Comparison of ENCODE assay signal across 25 mouse cellular contexts in genomic region chr5:113031201-113031754, GRCm38 (mm10). TPM values are rescaled to one million over a fixed set of nuclear protein-coding genes. Genes with fewer than 3 reads are reported as not detected.
A peak's percentile ranks its signal among the peaks of the same experiment; 100 is the strongest.
DNase-seq lines count a peak whose midpoint lies in the region; ATAC-seq and TF ChIP-seq lines count a peak whose summit lies in the region.
"Had no signal": no experiment of that assay in that cellular context is flagged by ENCODE, and none has a peak within 500 bp of the region (broad histone marks: within the 10 kb centered on the region; RNA-seq: fewer than 3 reads in every experiment).

No protein-coding gene starts in this region.

- H3K9me3 ChIP-seq in limb, embryonic 13.5 days: no peaks in the 10 kb centered on the region
- no peaks in the 10 kb centered on the region for H3K9me3 ChIP-seq in limb, embryonic 10.5 days (replicated peaks)
- no peaks in the 10 kb centered on the region for H3K9me3 ChIP-seq in hindbrain, embryonic 15.5 days
- H3K9me3 ChIP-seq in midbrain, postnatal 0 days (ENCODE audit: low read length): no peaks in the 10 kb centered on the region
- H3K9me3 ChIP-seq: embryonic facial prominence, embryonic 15.5 days; neural tube, embryonic 12.5 days had no signal

- intact Hi-C loops in heart, postnatal 25 days (cut with DNase I): no loop called here

- H3K9ac ChIP-seq in limb, embryonic 13.5 days: no peak overlapping the region
- H3K9ac ChIP-seq in hindbrain, embryonic 15.5 days: no peak overlapping the region
- no peak overlapping the region for H3K9ac ChIP-seq in midbrain, postnatal 0 days (replicated peaks; ENCODE audit: low read length, poor library complexity, severe bottlenecking)
- H3K9ac ChIP-seq: embryonic facial prominence, embryonic 15.5 days; neural tube, embryonic 12.5 days had no signal

- no peak overlapping the region for H3K4me3 ChIP-seq in limb, embryonic 13.5 days
- no peak overlapping the region for H3K4me3 ChIP-seq in limb, embryonic 10.5 days
- H3K4me3 ChIP-seq in hindbrain, embryonic 15.5 days: no peak overlapping the region
- no peak overlapping the region for H3K4me3 ChIP-seq in midbrain, postnatal 0 days (ENCODE audit: low read depth, low read length)
- H3K4me3 ChIP-seq: embryonic facial prominence, embryonic 15.5 days; neural tube, embryonic 12.5 days had no signal

- H3K27ac ChIP-seq in limb, embryonic 13.5 days: 0 out of 2 replicates have a peak overlapping the region, but pooled peaks have one; percentile 28
- H3K27ac ChIP-seq in limb, embryonic 10.5 days: no peak overlapping the region
- peak overlapping the region; percentile 59 for H3K27ac ChIP-seq in hindbrain, embryonic 15.5 days (replicated peaks)
- H3K27ac ChIP-seq in midbrain, postnatal 0 days (ENCODE audit: low read depth, low read length): peak overlapping the region; percentile 47; the same call in 1 of the 2 replicates
- H3K27ac ChIP-seq: embryonic facial prominence, embryonic 15.5 days; neural tube, embryonic 12.5 days had no signal

- no peaks in the 10 kb centered on the region for H3K36me3 ChIP-seq in limb, embryonic 13.5 days
- no peaks in the 10 kb centered on the region for H3K36me3 ChIP-seq in limb, embryonic 10.5 days
- H3K36me3 ChIP-seq in hindbrain, embryonic 15.5 days: no peaks in the 10 kb centered on the region
- H3K36me3 ChIP-seq in midbrain, postnatal 0 days (ENCODE audit: insufficient read depth, low read length): no peaks in the 10 kb centered on the region
- H3K36me3 ChIP-seq: embryonic facial prominence, embryonic 15.5 days; G1E; neural tube, embryonic 12.5 days had no signal

- 0 out of 2 replicates have a peak, but pooled peaks have one; percentile 32 for ATAC-seq in cerebellum, adult (ENCODE audit: insufficient number of reproducible peaks, low FRiP score, low TSS enrichment)
- no peak for ATAC-seq in limb, embryonic 13.5 days (ENCODE audit: low FRiP score, low read depth)
- peak; percentile 67 for ATAC-seq in hindbrain, embryonic 15.5 days (ENCODE audit: low FRiP score, low read depth)
- ATAC-seq in midbrain, postnatal 0 days (ENCODE audit: low FRiP score): 0 out of 2 replicates have a peak, but pooled peaks have one; percentile 34
- ATAC-seq: CD4-positive, CD25-positive, alpha-beta regulatory T cell, adult 4 months had no signal

- TF ChIP-seq CTCF in midbrain, postnatal 0 days (IDR thresholded peaks at IDR 0.05): no peak

- WGBS in limb, embryonic 13.5 days: 55% methylated on average over 15 of the region's 15 CpGs
- 86% methylated on average over 15 of the region's 15 CpGs for WGBS in limb, embryonic 10.5 days
- 30% methylated on average over 15 of the region's 15 CpGs for WGBS in hindbrain, embryonic 15.5 days
- 26% methylated on average over 15 of the region's 15 CpGs for WGBS in midbrain, postnatal 0 days

- H3K27me3 ChIP-seq in limb, embryonic 13.5 days: no peaks in the 10 kb centered on the region
- H3K27me3 ChIP-seq in limb, embryonic 10.5 days (ENCODE audit: low read depth, poor library complexity, severe bottlenecking): no peaks in the 10 kb centered on the region
- no peaks in the 10 kb centered on the region for H3K27me3 ChIP-seq in hindbrain, embryonic 15.5 days
- H3K27me3 ChIP-seq in midbrain, postnatal 0 days (ENCODE audit: insufficient read depth, low read length): no peaks in the 10 kb centered on the region
- H3K27me3 ChIP-seq: embryonic facial prominence, embryonic 15.5 days had no signal

- H3K4me2 ChIP-seq in limb, embryonic 13.5 days (replicated peaks): no peak overlapping the region
- H3K4me2 ChIP-seq in hindbrain, embryonic 15.5 days: peak overlapping the region; percentile 16
- H3K4me2 ChIP-seq in midbrain, postnatal 0 days (ENCODE audit: low read depth, low read length, poor library complexity, severe bottlenecking): 0 out of 2 replicates have a peak overlapping the region, but pooled peaks have one; percentile 2
- H3K4me2 ChIP-seq: embryonic facial prominence, embryonic 15.5 days; liver, embryonic 11.5 days; neural tube, embryonic 12.5 days had no signal

- peaks cover 29% of the 10 kb centered on the region for H3K4me1 ChIP-seq in limb, embryonic 13.5 days
- H3K4me1 ChIP-seq in limb, embryonic 10.5 days: peaks cover 28% of the 10 kb centered on the region
- peaks cover 23% of the 10 kb centered on the region for H3K4me1 ChIP-seq in hindbrain, embryonic 15.5 days (replicated peaks)
- peaks cover 8% of the 10 kb centered on the region; the same call in 1 of the 2 replicates for H3K4me1 ChIP-seq in midbrain, postnatal 0 days (ENCODE audit: insufficient read depth, low read length)

- DNase-seq in cerebellum, adult 11-12 months: no peak
- no peak for DNase-seq in limb, embryonic 10.5 days (ENCODE audit: low spot score)
- DNase-seq in midbrain, postnatal 0 days (ENCODE audit: low spot score): peak; percentile 71
- no peak for DNase-seq in heart, postnatal 25 days (ENCODE audit: low spot score)
- DNase-seq in urinary bladder, postnatal 4 days (ENCODE audit: low spot score in 2 of 2): no peak
- DNase-seq: cerebellum, adult 18-20 months; gastrocnemius, postnatal 14 days; kidney, adult 2 months; kidney, postnatal 25 days; layer of hippocampus, adult 9-11 months; lung, adult 2 months; lung, postnatal 4 days; right cerebral cortex, postnatal 4 days; thymus, postnatal 36 days had no signal

RNA-seq across cellular contexts. Expression of gene Grk3, which starts 15.7 kb away (rescaled TPM):
- 13.2 and 14.0 TPM in 2 replicates for polyA plus RNA-seq in limb, embryonic 13.5 days (2015; fragmentation: Nextera tagmentation; extraction: Ambion mirVana)
- 3.9 and 7.4 TPM in 2 replicates for polyA plus RNA-seq in limb, embryonic 10.5 days (2016; fragmentation: Nextera tagmentation; extraction: Ambion mirVana)
- 24.3 and 24.6 TPM in 2 replicates for polyA plus RNA-seq in hindbrain, embryonic 15.5 days (2015; fragmentation: Nextera tagmentation; extraction: Ambion mirVana)
- total RNA-seq in midbrain, postnatal 0 days (2014; rRNA removed): 48.4 and 73.0 TPM in 2 replicates
- 15.2 and 21.1 TPM in 2 replicates for polyA plus RNA-seq in midbrain, postnatal 0 days (2015; fragmentation: Nextera tagmentation; extraction: Ambion mirVana)
- total RNA-seq in heart, postnatal 25 days (2021): 1 to 10 TPM; 5.1 to 6.6 TPM
- polyA plus RNA-seq: G1E had no signal

RNA-seq across cellular contexts. Expression of gene Crybb2, which starts 38.6 kb away (rescaled TPM):
- polyA plus RNA-seq in limb, embryonic 13.5 days (2015; fragmentation: Nextera tagmentation; extraction: Ambion mirVana): not detected in 2 replicates
- not detected in 2 replicates for polyA plus RNA-seq in limb, embryonic 10.5 days (2016; fragmentation: Nextera tagmentation; extraction: Ambion mirVana)
- polyA plus RNA-seq in hindbrain, embryonic 15.5 days (2015; fragmentation: Nextera tagmentation; extraction: Ambion mirVana): not detected in 2 replicates
- not detected in 2 replicates for total RNA-seq in midbrain, postnatal 0 days (2014; rRNA removed)
- not detected in 2 replicates for polyA plus RNA-seq in midbrain, postnatal 0 days (2015; fragmentation: Nextera tagmentation; extraction: Ambion mirVana)
- not detected for total RNA-seq in heart, postnatal 25 days (2021)
- total RNA-seq: G1E; gastrocnemius, postnatal 14 days; heart, adult 8-10 months; left cerebral cortex, postnatal 25 days had no signal
- polyA plus RNA-seq: CD4-positive, CD25-positive, alpha-beta regulatory T cell, adult 4 months; embryonic facial prominence, embryonic 15.5 days; G1E; heart, embryonic 16.5 days; kidney, adult 2 months; liver, embryonic 11.5 days; lung, adult 2 months; neural tube, embryonic 12.5 days had no signal

RNA-seq across cellular contexts. Expression of gene Crybb3, which starts 50.1 kb away (rescaled TPM):
- 0.89 and 1.6 TPM in 2 replicates for polyA plus RNA-seq in limb, embryonic 13.5 days (2015; fragmentation: Nextera tagmentation; extraction: Ambion mirVana)
- 0.33 and 0.59 TPM in 2 replicates for polyA plus RNA-seq in limb, embryonic 10.5 days (2016; fragmentation: Nextera tagmentation; extraction: Ambion mirVana)
- polyA plus RNA-seq in hindbrain, embryonic 15.5 days (2015; fragmentation: Nextera tagmentation; extraction: Ambion mirVana): 1.1 and 1.6 TPM in 2 replicates
- total RNA-seq in midbrain, postnatal 0 days (2014; rRNA removed): 1.4 and 3.0 TPM in 2 replicates
- polyA plus RNA-seq in midbrain, postnatal 0 days (2015; fragmentation: Nextera tagmentation; extraction: Ambion mirVana): 2.2 and 3.1 TPM in 2 replicates
- total RNA-seq in heart, postnatal 25 days (2021): 1 to 10 TPM; 1.3 to 2.0 TPM
- total RNA-seq: G1E had no signal
- polyA plus RNA-seq: CD4-positive, CD25-positive, alpha-beta regulatory T cell, adult 4 months; G1E had no signal
